Mouse (Mus musculus) heart, embryonic 14.5 days (tissue): ENCODE measurements around the gene G2e3. TPM values are rescaled to one million over a fixed set of nuclear protein-coding genes. Genes with fewer than 3 reads are reported as not detected.

Source experiments
- ATAC-seq: fragments of 200-750 bp; cut with Nextera tagmentation; 2 replicates; pipeline ENCODE4 v1.8.0; 2017; ENCODE audit warnings: low read depth, moderate TSS enrichment; ENCODE audit not compliant: insufficient number of reproducible peaks, insufficient read depth, low FRiP score
- H3K27ac ChIP-seq, 2 experiments: fragments of 200-500 bp in 1 of 2; fragments of 300-500 bp in 1 of 2; sonication (generic) in 1 of 2; replicated peaks in 1 of 2; 2 replicates each; pipeline ENCODE4 v1.5.1; 2012 to 2014; ENCODE audit warnings: low read depth in 2 of 2, low read length in 2 of 2, control low read depth in 1 of 2, mild to moderate bottlenecking in 1 of 2, mixed read lengths in 1 of 2; ENCODE audit not compliant: control insufficient read depth in 1 of 2, insufficient read depth in 1 of 2
- H3K27me3 ChIP-seq: fragments of 300-500 bp; sonication (generic); 2 replicates; pipeline ENCODE4 v1.6.1; 2014; ENCODE audit warnings: mild to moderate bottlenecking, low read length, control low read depth; ENCODE audit not compliant: control insufficient read depth, insufficient read depth
- H3K36me3 ChIP-seq: fragments of 300-500 bp; sonication (generic); 2 replicates; pipeline ENCODE4 v1.6.1; 2014; ENCODE audit warnings: mild to moderate bottlenecking, control low read depth, low read length, mixed read lengths; ENCODE audit not compliant: control insufficient read depth, insufficient read depth
- H3K4me1 ChIP-seq, 2 experiments: fragments of 200-500 bp in 1 of 2; fragments of 300-500 bp in 1 of 2; sonication (generic) in 1 of 2; 2 replicates each; pipeline ENCODE4 v1.6.1; 2012 to 2014; ENCODE audit warnings: low read length in 2 of 2, control low read depth in 1 of 2, mixed read lengths in 1 of 2; ENCODE audit not compliant: control insufficient read depth in 2 of 2, insufficient read depth in 2 of 2
- H3K4me2 ChIP-seq: fragments of 300-500 bp; sonication (generic); 2 replicates; pipeline ENCODE4 v1.6.1; 2014; ENCODE audit warnings: mild to moderate bottlenecking, low read length
- H3K4me3 ChIP-seq, 2 experiments: fragments of 200-500 bp in 1 of 2; fragments of 300-500 bp in 1 of 2; sonication (generic) in 1 of 2; 2 replicates each; pipeline ENCODE4 v1.5.1; 2012 to 2014; ENCODE audit warnings: low read length in 2 of 2, mild to moderate bottlenecking in 2 of 2, control low read depth in 1 of 2, low read depth in 1 of 2, moderate library complexity in 1 of 2; ENCODE audit not compliant: control insufficient read depth in 1 of 2, insufficient read depth in 1 of 2
- H3K9ac ChIP-seq: fragments of 300-500 bp; sonication (generic); 2 replicates; pipeline ENCODE4 v1.6.1; 2014; ENCODE audit warnings: mild to moderate bottlenecking, low read length
- H3K9me3 ChIP-seq: fragments of 300-500 bp; sonication (generic); 2 replicates; pipeline ENCODE4 v1.6.1; 2016; ENCODE audit warnings: low read length, control low read depth; ENCODE audit not compliant: control insufficient read depth
- WGBS: fragments of 180-500 bp; shearing (Covaris S2); extraction: QIAGEN DNeasy Blood & Tissue Kit; methylation state at CpG from one replicate; pipeline ENCODE4 v1.1.7; 2014; 5-methylcytosine and 5-hydroxymethylcytosine counted together
- polyA plus RNA-seq: library from polyadenylated mRNA; unstranded; fragments of >200 nt; fragmentation: Nextera tagmentation; extraction: Ambion mirVana; gene quantifications from 2 replicates; pipeline ENCODE4 v1.2.1, GENCODE M21; 2014

G2e3 gene
- polyA plus RNA-seq, 1 experiment from 2014 or later, result 20.2 TPM

GRCm38 (mm10) chr12:51362898-51363297, 15.0 kb downstream of the G2e3 start:
- Histone ChIP-seq H3K27me3 (no peaks in the 10 kb centered on the region), H3K4me3 (no peak overlapping the region), H3K9ac (no peak overlapping the region), H3K36me3 (peaks cover 93% of the 10 kb centered on the region), H3K4me2 (no peak overlapping the region), H3K27ac (no peak overlapping the region), H3K4me1 (no peaks in the 10 kb centered on the region), H3K9me3 (no peaks in the 10 kb centered on the region)
- WGBS, result 95% methylated on average over 1 of the region's 1 CpGs
- ATAC-seq, result no peak

GRCm38 (mm10) chr12:51368504-51368903, 20.6 kb downstream of the G2e3 start:
- Histone ChIP-seq H3K27ac (no peak overlapping the region), H3K9me3 (no peaks in the 10 kb centered on the region), H3K4me3 (no peak overlapping the region), H3K9ac (no peak overlapping the region), H3K4me1 (no peaks in the 10 kb centered on the region), H3K27me3 (no peaks in the 10 kb centered on the region), H3K4me2 (no peak overlapping the region), H3K36me3 (peaks cover 87% of the 10 kb centered on the region)
- 95% methylated on average over 3 of the region's 3 CpGs for WGBS
- no peak for ATAC-seq

- Histone ChIP-seq H3K9ac (peak within 1 kb of the TSS; percentile 95), H3K36me3 (peaks cover 41% of the 10 kb centered on the region), H3K27ac (peak within 1 kb of the TSS; percentile 89 to 93), H3K9me3 (no peaks in the 10 kb centered on the region), H3K27me3 (no peaks in the 10 kb centered on the region), H3K4me3 (peak within 1 kb of the TSS; percentile 87 to 94), H3K4me1 (no peaks in the 10 kb centered on the region), H3K4me2 (peak within 1 kb of the TSS; percentile 82)
- WGBS, result under 1% methylated on average over 34 of the region's 34 CpGs
- peak; percentile 100 for ATAC-seq
These were observed 29.4 kb downstream of the G2e3 start, which contains the start of gene Scfd1 for GRCm38 (mm10) chr12:51377003-51377887. Gene Scfd1, plus strand, starts transcription at chr12:51377510.

GRCm38 (mm10) chr12:51377888-51378190, 30.0 kb downstream of the G2e3 start:
- Histone ChIP-seq H3K9me3 (no peaks in the 10 kb centered on the region), H3K27ac (peak overlapping the region; percentile 89 to 93), H3K4me3 (peak overlapping the region; percentile 87 to 94), H3K4me1 (no peaks in the 10 kb centered on the region), H3K9ac (peak overlapping the region; percentile 95), H3K4me2 (peak overlapping the region; percentile 82), H3K36me3 (peaks cover 40% of the 10 kb centered on the region), H3K27me3 (no peaks in the 10 kb centered on the region)
- ATAC-seq, result no peak
- WGBS, result 15% methylated on average over 6 of the region's 6 CpGs

- Histone ChIP-seq H3K27ac (no peak overlapping the region), H3K27me3 (no peaks in the 10 kb centered on the region), H3K9ac (no peak overlapping the region), H3K4me2 (no peak overlapping the region), H3K4me3 (no peak overlapping the region), H3K4me1 (no peaks in the 10 kb centered on the region), H3K9me3 (no peaks in the 10 kb centered on the region), H3K36me3 (peaks cover 79% of the 10 kb centered on the region)
- ATAC-seq, result no peak
- 88% methylated on average over 6 of the region's 6 CpGs for WGBS
These were observed 52.0 kb downstream of the G2e3 start for GRCm38 (mm10) chr12:51399871-51400270.

GRCm38 (mm10) chr12:51402060-51402698, 54.3 kb downstream of the G2e3 start:
- H3K4me3 ChIP-seq, result no peak overlapping the region
- peaks cover 72% of the 10 kb centered on the region for H3K36me3 ChIP-seq
- WGBS, result 74% methylated on average over 5 of the region's 5 CpGs
- H3K4me2 ChIP-seq, result no peak overlapping the region
- no peaks in the 10 kb centered on the region for H3K4me1 ChIP-seq
- H3K27me3 ChIP-seq, result no peaks in the 10 kb centered on the region
- H3K9ac ChIP-seq, result no peak overlapping the region
- no peaks in the 10 kb centered on the region for H3K9me3 ChIP-seq
- H3K27ac ChIP-seq, result no peak overlapping the region
- no peak for ATAC-seq

- Histone ChIP-seq H3K9me3 (no peaks in the 10 kb centered on the region), H3K27ac (no peak overlapping the region), H3K4me1 (no peaks in the 10 kb centered on the region), H3K4me3 (no peak overlapping the region), H3K4me2 (no peak overlapping the region), H3K9ac (no peak overlapping the region), H3K27me3 (no peaks in the 10 kb centered on the region), H3K36me3 (peaks cover 68% of the 10 kb centered on the region)
- 67% methylated on average over 4 of the region's 4 CpGs for whole genome bisulfite sequencing
- no peak for ATAC-seq
These were observed 56.2 kb downstream of the G2e3 start for GRCm38 (mm10) chr12:51403987-51404586.
